Mouse (Mus musculus) midbrain, embryonic 16.5 days (tissue): ENCODE results near the gene Prss50. TPM values are rescaled to one million over a fixed set of nuclear protein-coding genes. Genes with fewer than 3 reads are reported as not detected.
"Not testable (repeated sequence)": the region's sequence is repeated elsewhere in the genome, so short reads cannot be mapped to it uniquely, and the experiment has no call there.

Experiments
- ATAC-seq: fragments of 200-750 bp; cut with Nextera tagmentation; 2 replicates; pipeline ENCODE4 v1.8.0; 2017; ENCODE audit warnings: moderate TSS enrichment
- H3K27ac ChIP-seq: fragments of 300-500 bp; sonication (generic); 2 replicates; pipeline ENCODE4 v1.5.1; 2014; ENCODE audit warnings: mild to moderate bottlenecking, low read length, mixed read lengths
- H3K27me3 ChIP-seq: fragments of 300-500 bp; sonication (generic); 2 replicates; pipeline ENCODE4 v1.6.1; 2014; ENCODE audit warnings: low read depth, low read length, mixed read lengths; ENCODE audit not compliant: control insufficient read depth, insufficient read depth
- H3K36me3 ChIP-seq: fragments of 300-500 bp; sonication (generic); 2 replicates; pipeline ENCODE4 v1.6.1; 2014; ENCODE audit warnings: mild to moderate bottlenecking, low read length, moderate library complexity, mixed read lengths; ENCODE audit not compliant: control insufficient read depth, insufficient read depth
- H3K4me1 ChIP-seq: fragments of 300-500 bp; sonication (generic); 2 replicates; pipeline ENCODE4 v1.6.1; 2014; ENCODE audit warnings: mild to moderate bottlenecking, low read length, mixed read lengths; ENCODE audit not compliant: control insufficient read depth, insufficient read depth
- H3K4me2 ChIP-seq: fragments of 300-500 bp; sonication (generic); 2 replicates; pipeline ENCODE4 v1.6.1; 2014; ENCODE audit warnings: mild to moderate bottlenecking, low read length, mixed read lengths
- H3K4me3 ChIP-seq: fragments of 300-500 bp; sonication (generic); 2 replicates; pipeline ENCODE4 v1.5.1; 2014; ENCODE audit warnings: low read depth, mild to moderate bottlenecking, low read length, moderate library complexity, mixed read lengths
- H3K9ac ChIP-seq: fragments of 300-500 bp; sonication (generic); 2 replicates; pipeline ENCODE4 v1.6.1; 2014; ENCODE audit warnings: low read depth, low read length, mixed read lengths
- H3K9me3 ChIP-seq: fragments of 300-500 bp; sonication (generic); replicated peaks from 2 replicates; pipeline ENCODE4 v1.6.1; 2014; ENCODE audit warnings: mild to moderate bottlenecking, low read length, mixed read lengths; ENCODE audit not compliant: control insufficient read depth, poor library complexity, severe bottlenecking
- whole genome bisulfite sequencing: fragments of 180-500 bp; shearing (Covaris S2); extraction: QIAGEN DNeasy Blood & Tissue Kit; methylation state at CpG from one replicate; pipeline ENCODE4 v1.1.7; 2014; 5-methylcytosine and 5-hydroxymethylcytosine counted together
- polyA plus RNA-seq: library from polyadenylated mRNA; unstranded; fragments of >200 nt; fragmentation: Nextera tagmentation; extraction: Ambion mirVana; gene quantifications from 2 replicates; pipeline ENCODE4 v1.2.1, GENCODE M21; 2015

The Prss50 gene
- 0.29 and 0.47 TPM in 2 replicates for polyA plus RNA-seq

DNA sequence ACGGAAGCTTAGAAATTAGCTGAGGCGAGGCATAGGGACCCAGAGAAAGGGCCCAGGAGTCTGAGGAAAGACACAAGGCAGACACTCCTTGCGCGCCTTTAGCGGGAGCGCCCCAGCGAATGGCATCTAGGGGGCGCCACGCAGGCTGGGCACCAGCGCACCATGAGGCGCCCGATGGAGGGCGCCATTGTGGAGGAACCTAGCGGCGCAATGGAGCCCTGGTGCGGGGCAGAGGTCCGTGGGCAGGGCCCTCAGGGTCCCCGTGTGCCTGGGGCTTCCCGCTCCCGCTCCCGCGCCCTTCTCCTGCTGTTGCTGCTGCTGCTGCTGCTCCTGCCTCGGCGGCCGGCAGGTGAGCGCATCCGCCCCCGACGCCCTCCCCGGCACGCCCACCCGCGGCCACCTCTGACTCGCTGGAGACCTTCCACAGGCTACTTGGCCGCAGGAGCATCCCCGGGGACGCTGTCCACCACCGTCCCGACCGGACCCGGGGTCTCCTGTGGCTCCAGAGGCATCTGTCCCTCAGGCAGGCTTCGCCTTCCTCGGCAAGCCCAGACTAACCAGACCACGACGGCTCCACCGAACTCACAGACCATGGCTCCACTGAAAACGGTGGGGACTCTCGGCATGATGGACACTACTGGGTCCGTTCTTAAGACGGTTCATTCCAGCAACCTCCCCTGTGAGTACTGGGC, at the start of gene Prss50:
Gene Prss50 (plus strand): TSS at position 187 of the 692 bp plus-strand sequence.
- Histone ChIP-seq H3K36me3 (no peaks in the 10 kb centered on the region), H3K4me2 (peak within 1 kb of the TSS; percentile 53), H3K4me1 (peaks cover 5% of the 10 kb centered on the region; the same call in 1 of the 2 replicates), H3K9me3 (no peaks in the 10 kb centered on the region), H3K27ac (no peak within 1 kb of the TSS), H3K9ac (peak within 1 kb of the TSS; percentile 20; the same call in 1 of the 2 replicates), H3K27me3 (peaks cover 11% of the 10 kb centered on the region), H3K4me3 (peak within 1 kb of the TSS; percentile 25)
- WGBS, result 14% methylated on average over 33 of the region's 50 CpGs
- no peak for ATAC-seq

DNA sequence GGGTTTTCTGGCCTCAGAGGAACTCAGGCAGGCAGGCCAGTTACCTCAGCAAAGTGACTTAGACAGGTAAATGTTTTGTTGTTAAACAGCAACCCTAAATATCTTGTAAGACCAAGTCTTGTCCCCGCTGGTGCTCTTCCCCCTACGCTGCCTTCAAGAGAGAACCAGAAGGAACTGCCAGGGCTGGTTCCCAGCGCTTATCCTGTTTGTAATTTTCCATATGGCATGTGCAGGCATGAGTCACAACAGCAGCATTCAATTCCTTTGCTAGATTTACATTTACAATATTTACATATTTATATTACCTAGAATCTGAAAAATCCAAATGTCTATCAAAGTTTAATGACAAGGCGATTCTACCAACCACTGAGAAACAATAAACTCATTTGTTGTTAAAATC, 47.7 kb upstream of the Prss50 start:
- Histone ChIP-seq H3K4me2 (no peak overlapping the region), H3K4me3 (no peak overlapping the region), H3K9me3 (no peaks in the 10 kb centered on the region), H3K4me1 (no peaks in the 10 kb centered on the region), H3K36me3 (no peaks in the 10 kb centered on the region), H3K9ac (no peak overlapping the region), H3K27me3 (no peaks in the 10 kb centered on the region), H3K27ac (no peak overlapping the region)
- ATAC-seq, result no peak
- WGBS, result 91% methylated on average over 4 of the region's 4 CpGs

DNA sequence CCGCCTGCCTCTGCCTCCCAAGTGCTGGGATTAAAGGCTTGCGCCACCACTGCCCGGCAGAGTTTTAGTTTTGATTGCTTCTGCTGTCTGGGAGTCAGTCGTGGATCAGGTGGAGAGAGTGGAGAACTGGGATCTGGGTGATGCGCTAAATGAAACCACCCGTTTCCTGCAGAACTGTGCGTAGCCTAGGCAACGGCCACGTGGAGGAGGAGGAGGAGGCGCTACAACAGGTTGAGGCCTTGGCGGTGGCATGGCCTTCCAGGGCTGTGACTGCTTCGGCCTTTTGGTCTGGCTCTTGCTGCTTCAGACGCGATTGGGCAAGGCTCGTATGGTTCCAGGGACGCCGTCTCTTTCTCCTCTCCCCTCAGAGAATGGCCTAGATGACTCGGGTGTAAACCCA, 44.0 kb upstream of the Prss50 start, which contains the start of gene Prss44:
Gene Prss44 (plus strand): TSS at position 206 of the 400 bp plus-strand sequence.
- no peak for ATAC-seq
- 70% methylated on average over 17 of the region's 18 CpGs for WGBS
- Histone ChIP-seq H3K36me3 (no peaks in the 10 kb centered on the region), H3K9me3 (no peaks in the 10 kb centered on the region), H3K9ac (no peak within 1 kb of the TSS), H3K27me3 (no peaks in the 10 kb centered on the region), H3K27ac (no peak within 1 kb of the TSS), H3K4me1 (no peaks in the 10 kb centered on the region), H3K4me3 (no peak within 1 kb of the TSS), H3K4me2 (no peak within 1 kb of the TSS)

DNA sequence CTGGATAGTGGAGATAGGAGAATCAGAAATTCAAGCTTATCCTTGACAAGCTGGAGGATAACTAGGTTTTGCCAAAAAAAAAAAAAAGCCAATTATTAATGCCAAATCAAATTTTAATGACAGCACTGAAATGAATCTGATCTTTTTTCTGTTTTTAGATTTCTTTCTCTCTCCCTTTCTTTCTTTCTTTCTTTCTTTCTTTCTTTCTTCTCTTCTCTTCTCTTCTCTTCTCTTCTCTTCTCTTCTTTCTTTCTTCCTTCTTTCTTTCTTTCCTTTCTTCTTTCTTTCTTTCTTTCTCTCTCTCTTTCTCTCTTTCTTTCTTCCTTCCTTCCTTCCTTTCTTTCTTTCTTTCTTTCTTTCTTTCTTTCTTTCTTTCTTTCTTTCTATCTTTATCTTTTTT, 37.2 kb upstream of the Prss50 start:
- not testable (repeated sequence) for H3K36me3 ChIP-seq, H3K9ac ChIP-seq, H3K4me1 ChIP-seq, ATAC-seq, H3K27ac ChIP-seq, H3K27me3 ChIP-seq, H3K4me3 ChIP-seq, H3K4me2 ChIP-seq, H3K9me3 ChIP-seq

- no peak for ATAC-seq
- no peaks in the 10 kb centered on the region for H3K27me3 ChIP-seq
- no peak overlapping the region for H3K27ac ChIP-seq
- H3K4me3 ChIP-seq, result no peak overlapping the region
- H3K36me3 ChIP-seq, result no peaks in the 10 kb centered on the region
- no peaks in the 10 kb centered on the region for H3K9me3 ChIP-seq
- no peak overlapping the region for H3K9ac ChIP-seq
- 88% methylated on average over 7 of the region's 7 CpGs for WGBS
- H3K4me1 ChIP-seq, result no peaks in the 10 kb centered on the region
- no peak overlapping the region for H3K4me2 ChIP-seq
Measured at GRCm38 (mm10) chr9:110821436-110821835, 36.3 kb upstream of the Prss50 start.

DNA sequence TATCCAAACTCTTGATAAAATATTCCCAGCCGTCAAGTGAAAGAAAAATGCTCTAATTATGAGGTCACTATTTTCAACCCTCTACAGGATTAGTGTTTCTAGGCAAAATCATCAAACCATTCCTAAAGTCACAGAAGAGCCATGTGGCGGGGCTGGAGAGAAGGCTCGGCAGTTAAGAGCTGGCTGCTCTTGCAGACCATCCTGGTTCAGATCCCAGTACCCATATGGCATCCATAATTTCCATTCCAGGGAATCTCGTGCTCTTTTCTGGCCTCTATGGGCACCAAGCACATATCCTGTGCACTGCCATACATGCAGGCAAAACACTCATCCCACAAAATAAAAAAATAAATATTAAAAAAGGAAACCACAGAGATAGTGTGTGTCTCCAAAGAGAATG, 32.3 kb upstream of the Prss50 start:
- no peak overlapping the region for H3K4me2 ChIP-seq
- ATAC-seq, result no peak
- 84% methylated on average over 4 of the region's 4 CpGs for WGBS
- no peak overlapping the region for H3K27ac ChIP-seq
- H3K9ac ChIP-seq, result no peak overlapping the region
- H3K9me3 ChIP-seq, result no peaks in the 10 kb centered on the region
- H3K36me3 ChIP-seq, result no peaks in the 10 kb centered on the region
- H3K27me3 ChIP-seq, result no peaks in the 10 kb centered on the region
- H3K4me1 ChIP-seq, result no peaks in the 10 kb centered on the region
- no peak overlapping the region for H3K4me3 ChIP-seq

DNA sequence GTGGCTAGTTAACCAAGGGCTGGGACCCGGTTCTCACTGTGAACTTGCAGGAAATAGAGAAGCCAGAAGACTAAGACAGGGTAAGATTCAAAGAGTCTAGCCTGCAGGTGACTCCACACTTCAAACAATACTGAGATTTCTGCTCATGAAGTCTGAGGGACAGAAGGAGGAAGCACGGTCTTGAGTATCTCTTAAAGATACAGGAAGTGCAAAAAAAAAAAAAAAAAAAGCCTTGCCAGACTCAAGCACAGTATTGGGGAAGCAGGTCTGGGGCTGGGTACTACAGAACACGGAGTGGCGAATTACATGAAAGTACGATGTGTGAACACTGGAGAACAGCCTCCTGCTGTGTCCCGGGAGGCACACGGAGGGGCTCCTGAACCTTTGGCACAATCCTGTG, 31.9 kb upstream of the Prss50 start:
- H3K36me3 ChIP-seq, result no peaks in the 10 kb centered on the region
- WGBS, result 62% methylated on average over 7 of the region's 7 CpGs

DNA sequence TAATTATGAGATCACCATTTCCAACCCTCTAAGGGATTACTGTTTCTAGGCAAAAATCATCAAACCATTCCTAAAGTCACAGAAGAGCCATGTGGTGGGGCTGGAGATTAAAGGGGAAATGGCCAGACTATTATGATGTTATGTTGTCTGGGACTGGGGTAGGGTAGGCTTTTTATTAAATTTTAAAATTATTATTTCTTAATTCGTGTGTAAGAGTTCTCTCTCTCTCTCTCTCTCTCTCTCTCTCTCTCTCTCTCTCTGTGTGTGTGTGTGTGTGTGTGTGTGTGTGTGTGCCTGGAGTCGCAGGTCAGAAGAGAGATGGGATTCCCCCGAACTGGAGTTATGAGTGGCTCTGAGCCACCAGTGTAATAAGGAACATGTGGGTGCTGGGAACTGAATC, 31.4 kb upstream of the Prss50 start, which contains the start of gene Prss43:
Gene Prss43 (plus strand): TSS at position 301 of the 400 bp plus-strand sequence.
- no peak within 1 kb of the TSS for H3K27ac ChIP-seq
- no peak within 1 kb of the TSS for H3K4me2 ChIP-seq
- no peak within 1 kb of the TSS for H3K9ac ChIP-seq
- no peak within 1 kb of the TSS for H3K4me3 ChIP-seq
- no peaks in the 10 kb centered on the region for H3K9me3 ChIP-seq
- no peak for ATAC-seq
- H3K36me3 ChIP-seq, result no peaks in the 10 kb centered on the region
- H3K27me3 ChIP-seq, result no peaks in the 10 kb centered on the region
- WGBS, result 77% methylated on average over 3 of the region's 3 CpGs
- H3K4me1 ChIP-seq, result no peaks in the 10 kb centered on the region

More for the DNA sequence above, 31.9 kb upstream of the Prss50 start:
- no peaks in the 10 kb centered on the region for H3K4me1 ChIP-seq
- no peaks in the 10 kb centered on the region for H3K9me3 ChIP-seq
- H3K4me2 ChIP-seq, result no peak overlapping the region
- no peak overlapping the region for H3K9ac ChIP-seq
- H3K4me3 ChIP-seq, result no peak overlapping the region
- no peaks in the 10 kb centered on the region for H3K27me3 ChIP-seq
- H3K27ac ChIP-seq, result no peak overlapping the region
- ATAC-seq, result no peak

- H3K27ac ChIP-seq, result no peak overlapping the region
- no peaks in the 10 kb centered on the region for H3K36me3 ChIP-seq
- no peak overlapping the region for H3K9ac ChIP-seq
- no peak overlapping the region for H3K4me2 ChIP-seq
- 72% methylated on average over 5 of the region's 5 CpGs for WGBS
- H3K9me3 ChIP-seq, result no peaks in the 10 kb centered on the region
- H3K27me3 ChIP-seq, result no peaks in the 10 kb centered on the region
- no peak for ATAC-seq
- H3K4me1 ChIP-seq, result no peaks in the 10 kb centered on the region
- H3K4me3 ChIP-seq, result no peak overlapping the region
Measured at GRCm38 (mm10) chr9:110833021-110833420, 24.7 kb upstream of the Prss50 start.
